Mouse (Mus musculus) testis, postnatal 10 days (tissue): Measurements from ENCODE around the gene Tmem126a.

Source experiments
- DNase-seq: peaks from one replicate; pipeline ENCODE4 v3.0.0; 2021; ENCODE audit warnings: low spot score

Tmem126a gene

DNA sequence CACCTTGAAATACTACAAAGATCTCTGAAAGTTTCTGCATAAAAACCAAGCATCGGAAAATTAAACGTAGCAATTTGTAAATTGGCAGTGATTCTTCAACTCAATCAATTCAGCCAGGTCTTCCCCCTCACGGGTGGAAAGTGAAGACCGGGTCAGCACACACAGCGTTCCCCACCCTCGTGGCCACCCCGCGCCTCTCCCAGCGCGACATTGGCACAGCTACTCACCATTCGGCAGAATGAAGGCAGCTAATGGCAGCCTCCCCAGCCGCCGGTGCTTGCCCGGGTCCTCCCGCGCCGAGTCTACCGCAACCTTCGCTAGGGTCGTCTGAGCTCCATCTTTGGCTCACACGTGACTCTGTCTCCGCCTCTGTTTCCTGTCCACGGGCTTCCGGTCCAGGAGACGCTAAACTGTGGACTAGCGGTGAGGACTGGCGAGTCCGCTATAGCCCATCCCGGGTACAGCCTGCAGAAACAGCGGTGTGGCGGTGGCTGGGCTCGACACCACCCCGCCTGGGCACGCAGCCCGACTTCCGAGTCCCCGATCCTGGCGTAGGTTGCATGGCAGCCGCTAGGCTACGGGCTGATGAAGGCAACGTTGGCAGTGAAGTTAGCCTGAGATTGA lies at the start of gene Tmem126a:
Gene Tmem126a, minus strand, starts transcription at position 385 of the 624 bp plus-strand sequence.
- peak; percentile 85 for DNase-seq

DNA sequence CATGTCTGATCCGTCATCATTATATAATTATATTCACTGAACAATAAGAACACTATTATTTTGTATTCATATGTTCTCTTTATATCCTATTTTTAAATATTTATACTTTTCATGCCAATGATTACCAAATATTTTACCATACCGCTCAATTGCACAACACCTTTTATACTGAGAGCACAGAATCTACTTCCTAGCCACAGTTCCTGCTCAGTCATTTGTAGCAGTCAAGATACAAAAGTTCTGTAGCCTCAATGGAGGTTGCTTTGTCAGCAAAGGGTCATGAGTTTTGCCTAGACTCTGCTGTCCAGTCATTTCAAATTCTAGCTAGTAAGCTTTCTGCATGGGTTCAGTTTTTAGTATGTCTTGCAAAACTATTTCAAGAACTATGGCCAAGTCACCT lies 25.6 kb upstream of the Tmem126a start:
- no peak for DNase-seq

DNA sequence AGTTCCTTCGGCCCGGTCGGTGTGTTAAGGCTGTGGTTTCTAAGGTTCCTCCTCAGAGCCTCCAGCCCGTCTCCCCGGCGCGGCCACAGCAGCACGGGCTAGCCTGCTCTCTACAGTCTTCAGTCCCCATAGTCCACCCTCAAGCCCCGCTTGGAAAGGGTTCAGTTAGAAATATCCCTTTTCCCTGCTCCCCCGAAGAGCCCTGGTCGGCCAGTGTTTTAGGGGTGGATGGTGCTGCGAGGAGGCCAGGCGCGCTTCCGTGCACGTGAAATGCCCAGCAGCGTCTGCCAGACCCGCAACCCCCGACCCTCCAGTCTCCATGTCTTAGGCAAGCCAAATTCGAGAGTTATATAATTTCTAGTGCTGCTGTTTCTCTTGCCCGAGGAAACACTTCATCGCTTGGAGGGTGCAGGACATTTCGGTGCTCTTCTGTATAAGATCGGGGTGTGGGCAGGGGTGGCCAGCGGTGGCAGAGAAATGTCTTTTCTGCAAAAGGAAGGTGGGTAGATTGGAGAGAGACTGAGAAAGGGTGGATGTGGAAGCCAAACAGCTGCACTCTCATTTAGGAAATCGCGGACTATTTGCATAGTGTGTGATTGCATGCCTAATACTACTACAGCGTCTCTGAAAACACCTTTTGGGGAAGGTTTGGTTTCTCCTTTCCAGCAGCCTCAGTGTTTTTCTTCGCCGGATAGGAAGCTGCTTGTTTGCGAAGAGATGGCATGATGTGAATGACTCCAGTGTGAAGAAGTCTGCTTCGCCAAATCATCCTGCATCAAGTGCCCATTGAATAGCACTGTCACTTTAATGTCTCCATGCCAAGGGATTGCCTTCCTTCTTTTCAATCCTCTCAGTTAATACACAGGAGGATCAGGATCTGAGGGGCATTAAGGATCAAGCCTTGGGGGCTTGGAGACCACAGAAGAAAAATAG lies 19.6 kb upstream of the Tmem126a start, which contains the start of gene Dlg2:
Gene Dlg2, plus strand, starts transcription at position 360 of the 933 bp plus-strand sequence.
- no peak for DNase-seq

DNA sequence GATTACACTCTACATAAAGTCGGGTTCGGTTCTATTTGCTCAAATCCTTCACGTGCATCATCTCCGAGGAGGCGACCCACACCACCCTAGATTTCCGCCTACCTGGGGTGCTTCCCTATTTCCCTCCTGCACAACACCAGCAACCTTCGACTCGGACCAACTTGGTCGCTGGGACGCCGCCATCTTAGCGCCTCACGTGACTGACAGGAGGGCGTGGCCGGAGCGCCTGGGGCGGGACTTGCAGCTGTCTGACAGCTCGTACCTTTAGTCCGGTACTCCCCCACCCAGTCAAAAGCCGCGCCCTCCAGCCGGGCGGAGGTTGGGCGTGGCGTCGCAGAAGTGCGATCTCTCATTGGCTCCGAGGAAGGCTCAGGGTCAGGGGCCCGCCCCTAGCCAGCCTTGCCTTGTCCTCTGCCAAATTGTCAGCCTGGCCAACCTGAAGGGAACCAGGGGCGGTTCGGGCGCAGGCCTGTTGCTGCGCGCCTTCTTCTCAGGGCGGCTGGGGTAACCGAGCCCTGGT lies 18.8 kb upstream of the Tmem126a start, which contains the start of gene Tmem126b:
Gene Tmem126b, minus strand, starts transcription at position 209 of the 520 bp plus-strand sequence.
- DNase-seq = peak; percentile 99

DNA sequence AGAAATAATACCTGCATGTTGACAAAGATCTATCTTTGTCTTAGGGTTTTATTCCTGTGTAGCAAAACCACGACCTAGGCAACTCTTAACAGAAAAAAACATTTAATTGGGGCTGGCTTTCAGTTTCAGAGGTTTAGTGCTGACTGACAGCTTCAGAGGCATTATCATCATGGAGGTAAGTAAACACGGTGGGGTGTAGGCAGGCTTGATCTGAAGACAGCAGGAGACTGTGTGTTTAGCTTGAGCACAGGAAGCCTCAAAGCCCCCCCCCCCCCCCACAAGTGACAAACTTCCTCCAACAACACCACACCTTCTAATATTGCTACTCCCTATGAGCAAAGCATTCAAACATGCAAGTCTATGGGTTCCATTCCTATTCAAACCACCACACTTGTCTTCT lies 16.5 kb upstream of the Tmem126a start:
- no peak for DNase-seq

DNA sequence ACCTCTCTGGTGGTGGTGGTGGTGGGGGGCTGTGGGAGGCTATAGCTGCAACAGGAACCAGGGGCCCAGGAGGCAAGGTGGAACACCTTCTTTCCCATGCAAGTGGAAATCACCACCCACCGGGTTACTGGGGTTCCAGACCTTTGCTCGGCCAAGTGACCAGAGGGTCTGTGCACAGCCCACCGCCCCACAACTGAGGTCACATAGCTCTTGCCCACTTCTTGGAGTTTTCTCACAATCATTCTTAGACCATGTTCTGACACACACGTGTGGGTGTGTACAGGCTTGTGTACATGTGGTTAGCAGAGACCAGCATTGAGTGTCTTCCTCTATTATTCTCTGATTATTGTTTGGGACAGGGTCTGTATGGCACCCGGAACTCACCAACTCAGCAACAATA lies 4.4 kb upstream of the Tmem126a start:
- DNase-seq = no peak

DNA sequence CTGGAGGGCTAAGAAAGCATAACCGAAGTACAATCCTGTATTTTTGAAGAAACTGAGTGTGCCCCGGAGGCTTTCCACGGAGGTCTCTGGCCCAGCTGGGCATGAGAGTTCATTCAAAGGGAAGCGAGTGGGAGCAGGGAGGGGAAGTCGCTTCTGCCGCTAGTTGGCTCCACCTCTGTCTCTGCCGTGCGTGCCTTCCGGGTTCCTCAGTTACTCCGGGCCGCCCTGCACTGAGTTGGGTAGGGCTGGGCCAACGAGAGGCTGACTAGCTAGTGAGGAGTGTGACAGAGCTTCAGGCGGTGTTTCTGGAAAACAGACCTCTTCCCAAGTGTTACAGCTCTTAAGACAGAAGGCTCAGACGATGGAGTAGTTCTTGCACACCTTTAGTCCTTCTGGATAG lies 3.9 kb upstream of the Tmem126a start:
- no peak for DNase-seq

DNA sequence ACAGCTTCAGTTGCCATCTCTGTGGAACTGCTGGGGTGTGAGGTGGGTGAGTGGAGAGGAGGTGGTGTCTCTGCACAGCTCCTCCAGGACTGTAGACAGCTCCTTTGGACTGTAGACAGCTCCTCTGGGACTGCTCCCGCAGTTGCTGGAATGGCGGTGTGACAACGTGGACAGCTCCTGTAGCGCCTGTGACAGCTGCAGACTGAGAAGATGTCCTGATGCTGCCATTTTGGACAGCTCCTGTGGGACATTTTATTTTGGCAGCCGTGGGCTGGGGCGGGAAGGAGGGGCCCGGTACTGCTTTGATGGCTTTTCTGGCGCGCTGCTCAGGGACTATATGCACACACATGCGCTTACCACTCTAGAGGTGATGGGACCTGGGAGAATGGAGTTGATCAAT lies 3.3 kb upstream of the Tmem126a start:
- no peak for DNase-seq

DNA sequence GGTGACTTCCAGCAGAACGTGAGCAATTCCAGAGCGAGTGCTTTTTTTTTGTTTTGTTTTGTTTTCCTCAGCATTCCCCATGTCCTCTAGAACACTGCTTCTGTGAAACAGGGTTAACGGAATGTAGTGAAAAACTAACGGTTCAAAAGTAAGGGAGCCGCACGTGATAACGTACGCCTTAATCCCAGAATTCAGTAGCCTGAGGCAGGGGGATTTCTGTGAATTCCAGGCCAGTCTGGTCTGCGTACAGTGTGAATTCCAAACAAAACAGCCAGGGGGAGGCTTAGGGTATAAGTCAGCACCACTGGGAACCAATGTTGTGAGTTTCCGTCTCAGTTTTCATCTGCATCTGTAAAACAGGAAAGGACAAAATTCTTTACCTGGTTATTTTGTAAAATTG lies 488 bp upstream of the Tmem126a start:
- DNase-seq = no peak

DNA sequence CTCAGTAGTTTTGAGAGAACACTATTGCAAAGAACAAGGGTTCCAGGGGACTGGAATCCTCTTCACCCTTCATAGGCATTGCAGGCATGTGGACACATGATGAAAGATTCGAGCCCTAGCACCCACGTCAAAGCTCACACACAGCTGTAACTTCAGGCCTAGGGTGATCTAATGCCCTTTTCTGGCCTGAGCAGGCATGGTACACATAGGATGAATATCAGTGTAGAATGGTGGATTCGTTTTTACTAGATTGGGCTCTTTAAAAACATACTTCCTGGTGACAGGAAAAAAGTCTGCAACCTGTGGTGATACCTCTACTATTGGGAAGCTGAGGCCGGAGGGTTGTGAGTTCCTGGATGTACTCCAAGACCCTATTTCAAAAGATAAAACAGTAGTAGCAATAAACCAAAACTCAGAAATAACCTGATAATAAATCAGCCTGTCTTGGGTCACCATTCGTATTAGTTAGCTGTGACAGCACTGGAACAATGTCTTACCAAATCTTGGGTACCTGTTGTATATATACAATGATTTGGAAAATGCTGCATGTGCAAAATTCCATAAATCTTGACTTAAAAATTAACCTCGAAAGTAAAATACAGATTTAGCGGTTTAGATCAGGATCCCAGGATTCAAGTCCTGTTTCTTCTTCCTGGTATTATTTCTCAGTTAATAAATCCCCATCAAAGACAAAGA lies 732 bp downstream of the Tmem126a start:
- no peak for DNase-seq

DNA sequence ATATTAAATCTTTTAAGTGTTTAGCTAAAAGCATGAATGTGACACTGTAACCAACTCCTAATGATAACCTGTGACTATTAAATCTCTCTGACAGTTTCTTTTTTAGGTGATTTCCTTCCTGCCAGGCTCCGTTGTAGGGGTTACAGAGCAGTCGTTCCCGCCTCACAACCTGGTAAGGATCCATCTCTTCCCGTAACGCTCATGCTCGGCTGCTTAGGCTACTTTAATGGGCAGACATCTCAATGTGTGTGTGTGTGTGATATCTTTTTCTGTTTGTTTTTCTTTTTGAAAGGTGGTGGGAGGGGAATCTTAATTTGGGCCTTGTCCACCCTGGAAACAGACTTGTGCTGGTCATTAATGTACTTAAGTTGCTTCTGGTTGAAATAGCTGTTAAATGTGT lies 12.8 kb downstream of the Tmem126a start:
- no peak for DNase-seq

DNA sequence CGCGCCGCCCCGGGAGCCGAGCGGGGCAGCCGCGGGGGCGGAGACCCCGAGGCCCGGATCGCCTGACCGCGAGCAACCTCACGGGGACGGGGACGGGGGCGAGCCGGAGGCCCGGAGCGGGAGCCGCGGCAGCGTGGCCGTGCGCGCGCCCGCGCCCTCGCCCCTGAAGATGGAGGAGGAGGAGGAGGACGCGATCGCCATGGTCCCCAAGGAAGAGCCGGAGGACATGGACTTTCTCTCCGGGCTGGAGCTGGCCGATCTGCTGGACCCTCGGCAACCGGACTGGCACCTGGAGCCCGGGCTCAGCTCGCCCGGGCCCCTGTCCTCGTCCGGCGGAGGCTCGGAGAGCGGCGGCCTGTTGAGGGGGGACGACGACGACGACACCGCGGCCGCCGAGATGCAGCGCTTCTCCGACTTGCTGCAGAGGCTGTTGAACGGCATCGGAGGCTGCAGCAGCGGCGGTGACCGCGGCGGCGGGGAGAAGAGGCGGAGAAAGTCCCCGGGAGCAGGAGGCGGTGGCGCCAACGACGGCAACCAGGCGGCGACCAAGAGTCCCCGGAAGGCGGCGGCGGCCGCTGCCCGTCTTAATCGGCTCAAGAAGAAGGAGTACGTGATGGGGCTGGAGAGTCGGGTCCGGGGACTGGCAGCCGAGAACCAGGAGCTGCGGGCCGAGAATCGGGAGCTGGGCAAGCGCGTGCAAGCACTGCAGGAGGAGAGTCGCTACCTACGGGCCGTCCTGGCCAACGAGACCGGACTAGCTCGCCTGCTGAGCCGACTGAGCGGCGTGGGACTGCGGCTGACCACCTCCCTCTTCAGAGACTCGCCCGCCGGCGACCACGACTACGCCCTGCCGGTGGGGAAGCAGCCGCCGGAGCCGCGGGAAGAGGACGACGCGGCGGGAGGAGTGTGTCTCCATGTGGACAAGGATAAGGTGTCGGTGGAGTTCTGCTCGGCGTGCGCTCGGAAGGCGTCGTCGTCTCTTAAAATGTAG lies 13.6 kb downstream of the Tmem126a start:
- peak; percentile 83 for DNase-seq

DNA sequence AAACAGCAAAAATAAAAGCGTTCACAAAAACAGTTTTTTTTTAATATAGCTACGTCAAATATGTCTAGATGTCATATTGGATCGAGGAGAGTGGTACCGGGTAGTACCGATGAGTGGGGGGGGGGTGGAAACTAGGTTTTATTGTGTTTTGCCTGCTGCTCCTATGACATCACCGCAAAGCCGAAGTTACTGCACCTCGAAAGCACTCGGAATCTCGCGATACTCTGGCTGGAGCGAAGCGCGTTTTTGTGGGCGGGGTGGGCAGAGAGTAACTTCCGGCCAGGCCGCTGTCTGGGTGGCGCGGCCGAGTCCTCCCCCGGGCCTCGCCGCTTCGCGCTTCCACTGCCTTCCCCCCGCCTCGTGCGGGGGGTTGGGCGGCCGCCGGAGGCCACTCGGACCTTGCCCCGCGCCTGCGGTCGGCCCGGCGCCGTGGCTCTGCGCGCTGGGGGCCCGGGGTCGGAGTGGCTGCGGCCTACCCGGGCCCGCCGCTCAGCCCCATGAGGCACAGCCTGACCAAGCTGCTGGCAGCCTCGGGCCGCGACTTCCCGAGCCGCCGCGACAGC lies 14.4 kb downstream of the Tmem126a start, which contains the start of gene Crebzf:
Gene Crebzf, plus strand, starts transcription at position 212 of the 563 bp plus-strand sequence.
- DNase-seq = peak; percentile 95

DNA sequence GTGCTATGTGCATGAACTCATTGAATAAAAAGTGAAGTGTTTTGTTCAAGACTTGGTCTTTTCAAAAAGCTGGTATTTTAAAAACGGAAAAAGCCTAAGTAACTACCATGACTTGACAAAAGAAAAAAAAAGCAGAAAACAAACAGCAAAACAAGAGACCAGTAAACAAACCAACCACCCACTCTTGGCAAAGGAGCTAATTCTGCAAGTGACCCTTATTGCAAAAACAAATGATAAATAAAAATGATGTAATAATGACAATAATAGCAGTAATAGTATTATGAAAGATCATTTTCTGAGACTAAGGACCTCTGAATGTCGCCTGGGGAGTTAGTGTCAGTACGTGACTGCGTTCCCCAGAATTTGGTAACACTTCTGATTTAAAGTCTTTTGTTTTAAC lies 15.0 kb downstream of the Tmem126a start:
- no peak for DNase-seq

DNA sequence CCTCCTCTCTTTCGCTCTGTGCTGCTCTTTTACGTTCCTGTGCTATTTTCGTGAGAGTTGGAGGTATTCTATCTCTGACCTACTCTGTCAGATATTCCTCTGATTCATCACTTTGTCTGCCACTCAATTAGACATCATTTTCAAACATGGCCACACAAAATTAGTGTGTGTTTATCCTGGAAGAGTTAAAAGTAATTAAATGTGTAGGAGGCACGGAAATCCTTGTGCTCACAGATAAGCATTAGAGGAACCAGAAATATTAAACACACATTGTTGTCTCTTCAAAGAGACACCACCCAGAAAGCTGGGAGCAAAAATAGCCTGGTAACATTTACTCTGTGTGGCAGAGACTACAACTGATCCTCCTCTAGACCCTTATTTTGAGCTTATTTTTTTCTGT lies 17.0 kb downstream of the Tmem126a start:
- no peak for DNase-seq

DNA sequence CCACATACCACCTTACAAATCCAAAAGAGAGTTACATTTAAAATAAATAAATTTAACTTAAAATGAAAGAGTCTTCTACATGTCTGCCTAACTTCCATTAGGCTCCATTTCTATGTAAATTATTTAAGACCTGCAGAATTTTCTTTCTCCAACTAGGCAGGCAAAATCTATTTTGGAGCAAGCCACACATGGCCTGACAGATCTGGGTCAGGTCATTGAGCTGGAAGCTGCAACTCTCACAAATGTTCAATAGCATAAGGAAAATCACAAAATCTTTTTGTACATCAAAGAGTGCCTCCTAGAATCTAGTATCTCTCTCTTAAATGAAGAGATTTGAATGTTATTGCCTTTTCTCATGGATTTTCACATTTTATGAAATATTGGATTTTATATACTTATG lies 24.8 kb downstream of the Tmem126a start:
- DNase-seq = no peak

DNA sequence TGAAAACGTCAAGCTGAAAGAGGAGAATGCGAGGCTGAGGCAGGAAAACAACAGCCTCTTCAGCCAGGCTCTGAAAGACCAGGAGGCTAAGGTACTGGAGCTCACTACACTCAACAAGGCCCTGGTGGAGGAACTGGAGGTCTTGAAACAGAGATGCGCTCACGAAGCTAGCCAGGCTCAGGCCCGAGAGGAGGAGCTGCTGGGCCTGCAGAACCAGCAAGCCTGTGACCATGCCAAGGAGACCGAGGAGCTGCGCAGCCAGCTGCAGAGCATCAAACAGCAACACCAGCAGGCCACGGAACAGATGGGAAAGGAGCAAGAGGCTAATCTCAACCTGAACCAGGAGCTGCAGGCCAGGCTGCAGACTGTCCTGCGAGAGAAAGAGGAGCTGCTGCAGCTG lies 30.0 kb downstream of the Tmem126a start:
- DNase-seq = no peak

DNA sequence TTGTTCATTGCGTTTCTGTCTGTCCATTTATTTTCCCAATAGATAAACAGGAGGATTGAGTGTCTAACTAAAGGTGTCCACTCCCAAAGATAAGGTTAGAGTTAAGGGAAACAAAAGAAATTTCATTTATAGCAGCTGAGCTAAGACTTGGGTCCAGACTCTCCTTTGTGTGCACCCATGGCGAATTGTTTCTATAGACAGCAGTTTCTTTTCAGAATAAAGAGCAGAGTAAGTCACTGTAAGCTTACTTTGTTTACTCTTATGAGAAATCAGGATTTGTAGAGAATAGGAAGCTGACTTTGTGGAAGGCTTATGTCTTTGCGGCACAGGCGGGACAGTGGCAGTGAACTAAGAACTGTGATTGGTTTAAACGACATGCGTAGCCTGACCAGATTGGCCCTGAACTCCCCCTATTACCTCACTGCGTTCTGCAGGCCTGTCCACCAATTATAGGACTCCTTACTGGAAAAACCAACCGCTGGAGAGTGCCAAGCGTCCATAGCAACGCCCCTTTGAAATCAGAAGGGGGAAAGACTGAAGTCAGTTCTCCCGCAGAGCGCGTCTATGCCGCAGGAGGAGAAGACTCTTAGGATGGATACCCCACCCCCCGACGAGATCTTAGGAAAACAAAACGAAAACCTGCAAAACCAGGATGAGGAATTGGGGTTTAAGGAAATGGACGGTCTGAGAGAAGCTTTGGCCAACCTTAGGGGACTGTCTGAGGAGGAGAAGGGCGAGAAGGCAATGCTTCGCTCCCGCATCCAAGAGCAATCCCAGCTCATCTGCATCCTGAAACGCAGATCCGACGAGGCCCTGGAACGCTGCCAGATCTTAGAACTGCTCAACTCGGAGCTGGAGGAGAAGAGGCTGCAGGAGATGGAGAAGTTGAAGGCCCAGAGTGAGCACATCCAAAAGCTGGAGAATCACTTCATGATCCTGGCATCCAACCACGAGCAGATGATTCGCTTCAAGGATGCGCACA lies 30.7 kb downstream of the Tmem126a start, which contains the start of gene Ccdc89:
Gene Ccdc89, plus strand, starts transcription at position 558 of the 982 bp plus-strand sequence.
- DNase-seq = peak; percentile 82

DNA sequence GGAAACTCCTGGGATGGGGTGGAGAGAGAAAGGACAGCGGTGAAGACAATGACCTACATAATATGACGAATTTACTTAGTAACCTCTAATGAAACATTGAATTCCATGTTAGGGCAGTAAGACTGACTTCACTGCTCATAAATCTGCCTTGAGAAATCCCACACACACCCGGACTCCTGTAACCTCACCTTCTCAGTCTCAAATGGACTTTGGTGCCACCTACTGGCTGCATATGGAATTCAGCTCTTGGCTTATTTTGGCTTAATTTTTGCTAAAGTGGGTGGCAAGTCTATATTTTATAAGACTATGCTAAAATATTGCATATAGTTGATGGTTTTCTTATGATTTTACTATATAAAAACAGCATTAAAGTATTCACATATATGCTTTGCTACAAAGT lies 47.1 kb downstream of the Tmem126a start:
- DNase-seq = peak; percentile 79
